Mouse (Mus musculus): Measurements from ENCODE around the gene Hecw2. TPM values are rescaled to one million over a fixed set of nuclear protein-coding genes. Genes with fewer than 3 reads are reported as not detected.

The Hecw2 gene
- polyA plus RNA-seq, 1 experiment, result 9.0 TPM

DNA sequence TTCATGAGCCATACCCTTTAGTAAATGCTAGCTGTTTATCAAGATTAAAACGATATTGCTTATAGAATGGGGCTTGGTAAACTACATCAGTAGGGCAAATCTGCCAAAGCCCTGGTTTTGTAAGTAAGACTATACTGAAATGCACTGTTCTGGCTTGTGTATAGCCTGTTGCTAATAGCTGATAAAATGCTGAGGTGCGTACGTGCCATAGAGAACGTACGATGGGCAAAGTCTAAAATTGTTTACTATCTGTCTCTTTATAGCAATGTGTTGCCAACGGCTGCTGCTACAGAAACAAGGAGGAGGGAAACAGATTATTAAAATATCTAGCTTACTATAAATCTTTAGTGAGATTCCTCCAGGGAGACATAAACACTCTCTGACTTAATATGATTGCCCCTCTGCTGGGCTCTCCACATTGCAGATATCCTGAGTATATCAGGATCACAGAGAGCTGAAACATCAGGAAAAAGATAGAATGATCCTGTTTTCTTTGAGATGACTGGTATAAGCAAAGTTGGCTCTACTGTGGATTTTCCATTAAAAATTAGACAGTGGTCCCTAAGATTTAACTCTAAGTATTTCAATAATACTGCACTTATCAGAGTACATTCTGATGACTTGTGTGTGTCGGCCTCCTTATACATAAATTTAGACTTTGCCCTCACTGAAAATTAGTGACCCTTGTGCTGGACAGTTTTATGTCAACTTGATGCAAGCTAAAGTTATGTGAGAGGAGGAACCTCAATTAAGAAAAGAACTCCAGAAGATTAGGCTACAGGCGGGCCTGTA, 350.6 kb downstream of the Hecw2 start:
- WGBS, result 96% methylated on average over 8 of the region's 8 CpGs
- H3K4me1 ChIP-seq (ENCODE audit: control insufficient read depth, insufficient read depth, low read length), result no peaks in the 10 kb centered on the region
- no peak overlapping the region for H3K27ac ChIP-seq (ENCODE audit: insufficient read depth, low read length)
- no peak for DNase-seq
- TF ChIP-seq CTCF (IDR thresholded peaks at IDR 0.05; ENCODE audit: borderline replicate concordance, insufficient read depth, low read depth, low read length) (no peak), POLR2A (IDR thresholded peaks at IDR 0.05; ENCODE audit: borderline replicate concordance, insufficient read depth, low read length) (no peak)
- no peaks in the 10 kb centered on the region for H3K27me3 ChIP-seq (ENCODE audit: control insufficient read depth, insufficient read depth, low read length)
- H3K4me3 ChIP-seq (replicated peaks; ENCODE audit: insufficient read depth, low read depth, low read length), result no peak overlapping the region

DNA sequence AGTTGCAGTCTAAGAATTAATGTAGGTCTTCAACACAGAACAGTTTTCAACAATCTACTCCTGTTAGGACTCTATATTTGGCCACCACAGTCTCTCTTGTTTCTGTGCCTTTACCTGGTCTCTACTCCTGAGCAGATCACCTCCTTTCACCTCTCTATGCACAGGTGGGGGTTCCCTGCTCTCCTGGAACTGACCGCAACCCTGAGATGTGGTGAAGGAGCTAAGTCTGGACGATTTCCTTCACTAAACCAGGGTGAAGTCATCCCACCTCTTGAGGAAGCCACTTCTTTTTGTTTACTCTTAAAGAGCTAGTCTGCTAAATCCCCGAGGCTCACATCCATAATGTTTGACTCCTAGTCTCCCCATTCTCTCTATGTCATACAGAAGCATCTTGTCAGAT, 351.9 kb downstream of the Hecw2 start:
- TF ChIP-seq POLR2A (IDR thresholded peaks at IDR 0.05; ENCODE audit: borderline replicate concordance, insufficient read depth, low read length), result no peak
- no peak for TF ChIP-seq CTCF (IDR thresholded peaks at IDR 0.05; ENCODE audit: borderline replicate concordance, insufficient read depth, low read depth, low read length)
- Histone ChIP-seq H3K4me3 (replicated peaks; ENCODE audit: insufficient read depth, low read depth, low read length) (no peak overlapping the region), H3K4me1 (ENCODE audit: control insufficient read depth, insufficient read depth, low read length) (no peaks in the 10 kb centered on the region), H3K27me3 (ENCODE audit: control insufficient read depth, insufficient read depth, low read length) (no peaks in the 10 kb centered on the region), H3K27ac (ENCODE audit: insufficient read depth, low read length) (no peak overlapping the region)
- WGBS, result 83% methylated on average over 3 of the region's 3 CpGs
- no peak for DNase-seq

GRCm38 (mm10) chr1:53841080-53841479, 353.9 kb downstream of the Hecw2 start:
- 66% methylated on average over 4 of the region's 4 CpGs for WGBS
- Histone ChIP-seq H3K27ac (ENCODE audit: insufficient read depth, low read length) (no peak overlapping the region), H3K4me1 (ENCODE audit: control insufficient read depth, insufficient read depth, low read length) (no peaks in the 10 kb centered on the region), H3K4me3 (replicated peaks; ENCODE audit: insufficient read depth, low read depth, low read length) (no peak overlapping the region), H3K27me3 (ENCODE audit: control insufficient read depth, insufficient read depth, low read length) (no peaks in the 10 kb centered on the region)
- TF ChIP-seq CTCF (IDR thresholded peaks at IDR 0.05; ENCODE audit: borderline replicate concordance, insufficient read depth, low read depth, low read length) (no peak), POLR2A (IDR thresholded peaks at IDR 0.05; ENCODE audit: borderline replicate concordance, insufficient read depth, low read length) (no peak)
- DNase-seq, result no peak

DNA sequence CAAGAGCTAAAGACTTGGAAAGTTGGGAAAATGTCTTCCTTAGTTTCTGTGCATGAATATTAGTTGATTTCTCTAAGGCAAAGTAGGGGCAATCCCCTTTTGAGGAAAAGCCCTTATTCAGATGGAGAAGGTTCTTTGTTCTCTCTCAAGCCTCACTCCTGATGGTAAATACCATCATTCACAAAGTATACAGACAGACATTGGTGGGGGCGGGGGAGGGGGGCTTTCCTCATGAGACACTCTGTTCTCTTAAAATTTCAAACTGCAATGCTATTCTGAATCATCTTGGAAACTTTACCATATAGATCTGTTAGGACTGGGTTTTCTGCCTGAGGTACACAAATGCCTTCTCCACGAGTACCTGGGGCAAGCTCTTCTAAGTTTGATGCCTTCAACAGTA, 355.6 kb downstream of the Hecw2 start:
- no peak for TF ChIP-seq POLR2A (IDR thresholded peaks at IDR 0.05; ENCODE audit: borderline replicate concordance, insufficient read depth, low read length)
- TF ChIP-seq CTCF (IDR thresholded peaks at IDR 0.05; ENCODE audit: borderline replicate concordance, insufficient read depth, low read depth, low read length), result no peak
- 84% methylated on average over 2 of the region's 2 CpGs for WGBS

DNA sequence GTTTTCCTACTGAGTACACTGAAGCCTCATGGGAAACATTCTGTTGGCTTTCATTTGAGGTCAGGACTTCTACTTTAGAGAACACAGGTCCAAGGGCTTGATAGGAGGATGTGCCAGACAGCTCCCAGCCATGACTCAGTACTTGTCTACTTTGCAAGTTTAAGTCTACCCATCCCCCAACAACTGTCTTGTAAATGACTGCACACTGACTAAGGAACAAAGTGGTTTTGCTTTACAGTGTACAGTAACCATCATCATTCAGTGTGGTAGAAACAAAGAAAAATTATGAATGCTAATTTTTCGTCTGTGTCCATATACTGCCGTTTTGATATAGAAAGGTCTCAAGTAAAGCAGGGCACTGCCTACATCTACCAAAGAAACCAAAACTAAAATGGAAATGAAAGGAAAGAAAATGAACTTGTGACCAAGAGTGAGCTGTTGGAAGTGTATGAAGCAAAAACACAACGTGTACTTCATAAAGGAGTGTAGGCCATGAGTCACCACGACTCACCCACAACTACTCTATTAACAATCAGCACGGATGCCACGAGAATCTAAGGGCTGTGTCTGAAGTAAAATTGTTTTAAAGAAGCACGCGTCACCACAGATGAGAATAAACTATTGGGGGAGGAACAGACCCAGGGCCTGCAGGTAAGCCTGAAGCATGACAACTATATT, 356.6 kb downstream of the Hecw2 start:
- no peak overlapping the region for H3K27ac ChIP-seq (ENCODE audit: insufficient read depth, low read length)
- H3K27me3 ChIP-seq (ENCODE audit: control insufficient read depth, insufficient read depth, low read length), result no peaks in the 10 kb centered on the region
- TF ChIP-seq POLR2A (IDR thresholded peaks at IDR 0.05; ENCODE audit: borderline replicate concordance, insufficient read depth, low read length) (no peak), CTCF (IDR thresholded peaks at IDR 0.05; ENCODE audit: borderline replicate concordance, insufficient read depth, low read depth, low read length) (no peak)
- H3K4me3 ChIP-seq (replicated peaks; ENCODE audit: insufficient read depth, low read depth, low read length), result no peak overlapping the region
- DNase-seq, result no peak
- H3K4me1 ChIP-seq (ENCODE audit: control insufficient read depth, insufficient read depth, low read length), result no peaks in the 10 kb centered on the region
- 96% methylated on average over 8 of the region's 8 CpGs for WGBS

More for the DNA sequence above, 355.6 kb downstream of the Hecw2 start:
- no peak overlapping the region for H3K4me3 ChIP-seq (replicated peaks; ENCODE audit: insufficient read depth, low read depth, low read length)
- no peak overlapping the region for H3K27ac ChIP-seq (ENCODE audit: insufficient read depth, low read length)
- H3K4me1 ChIP-seq (ENCODE audit: control insufficient read depth, insufficient read depth, low read length), result no peaks in the 10 kb centered on the region
- H3K27me3 ChIP-seq (ENCODE audit: control insufficient read depth, insufficient read depth, low read length), result no peaks in the 10 kb centered on the region
- no peak for DNase-seq

GRCm38 (mm10) chr1:53830286-53830685, 364.7 kb downstream of the Hecw2 start:
- H3K27ac ChIP-seq (ENCODE audit: insufficient read depth, low read length), result no peak overlapping the region
- H3K27me3 ChIP-seq (ENCODE audit: control insufficient read depth, insufficient read depth, low read length), result no peaks in the 10 kb centered on the region
- no peak for DNase-seq
- WGBS, result 91% methylated on average over 5 of the region's 5 CpGs
- TF ChIP-seq POLR2A (IDR thresholded peaks at IDR 0.05; ENCODE audit: borderline replicate concordance, insufficient read depth, low read length) (no peak), CTCF (IDR thresholded peaks at IDR 0.05; ENCODE audit: borderline replicate concordance, insufficient read depth, low read depth, low read length) (no peak)
- H3K4me1 ChIP-seq (ENCODE audit: control insufficient read depth, insufficient read depth, low read length), result no peaks in the 10 kb centered on the region
- no peak overlapping the region for H3K4me3 ChIP-seq (replicated peaks; ENCODE audit: insufficient read depth, low read depth, low read length)

DNA sequence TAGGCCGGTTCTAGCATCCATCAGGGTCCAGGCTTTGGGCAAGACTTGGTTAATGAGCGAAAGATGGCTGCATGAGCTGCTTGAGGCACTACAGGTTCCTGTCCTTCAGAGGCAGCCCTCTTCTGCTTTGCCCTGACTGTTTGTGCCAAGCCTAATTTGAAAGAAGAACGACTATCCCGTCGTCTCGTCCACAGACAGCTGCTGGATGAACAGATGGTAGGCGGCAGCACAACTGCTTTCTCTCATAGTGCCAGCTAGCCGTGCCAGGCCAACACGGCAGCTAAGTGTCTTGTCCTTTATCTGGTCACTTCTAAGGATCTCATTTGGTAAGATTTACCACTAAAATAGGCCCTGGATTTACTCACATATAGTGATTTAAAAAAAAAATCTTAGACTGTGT, 365.9 kb downstream of the Hecw2 start:
- no peak overlapping the region for H3K4me3 ChIP-seq (replicated peaks; ENCODE audit: insufficient read depth, low read depth, low read length)
- no peak for DNase-seq
- no peaks in the 10 kb centered on the region for H3K4me1 ChIP-seq (ENCODE audit: control insufficient read depth, insufficient read depth, low read length)
- no peak for TF ChIP-seq CTCF (IDR thresholded peaks at IDR 0.05; ENCODE audit: borderline replicate concordance, insufficient read depth, low read depth, low read length)
- TF ChIP-seq POLR2A (IDR thresholded peaks at IDR 0.05; ENCODE audit: borderline replicate concordance, insufficient read depth, low read length), result no peak
- no peak overlapping the region for H3K27ac ChIP-seq (ENCODE audit: insufficient read depth, low read length)
- no peaks in the 10 kb centered on the region for H3K27me3 ChIP-seq (ENCODE audit: control insufficient read depth, insufficient read depth, low read length)
- WGBS, result 22% methylated on average over 9 of the region's 9 CpGs
